Mouse (Mus musculus) limb, embryonic 14.5 days (tissue): ENCODE measurements at regions not wholly inside any gene's neighbourhood (a gene's known extent, or its start where the extent isn't known, plus 50 kb on each side); places are given as distances from the start of the nearest gene placed in this dataset.
A peak's percentile ranks its signal among the peaks of the same experiment; 100 is the strongest.

ENCODE experiments used
- ATAC-seq: fragments of 200-750 bp; cut with Nextera tagmentation; 2 replicates; pipeline ENCODE4 v1.8.0; 2017; ENCODE audit warnings: low read depth, moderate number of reproducible peaks, moderate TSS enrichment; ENCODE audit not compliant: low FRiP score
- DNase-seq: peaks from one replicate; pipeline ENCODE4 v3.0.0-alpha.2; 2015; ENCODE audit warnings: low spot score
- H3K27ac ChIP-seq: fragments of 300-500 bp; sonication (generic); replicated peaks from 2 replicates; pipeline ENCODE4 v1.5.1; 2014; ENCODE audit warnings: low read depth, mild to moderate bottlenecking, low read length, moderate library complexity, mixed read lengths
- H3K27me3 ChIP-seq: fragments of 300-500 bp; sonication (generic); 2 replicates; pipeline ENCODE4 v1.6.1; 2014; ENCODE audit warnings: low read length, mixed read lengths; ENCODE audit not compliant: control insufficient read depth, insufficient read depth
- H3K36me3 ChIP-seq: fragments of 300-500 bp; sonication (generic); 2 replicates; pipeline ENCODE4 v1.6.1; 2014; ENCODE audit warnings: mild to moderate bottlenecking, low read length, moderate library complexity, mixed read lengths; ENCODE audit not compliant: control insufficient read depth, insufficient read depth
- H3K4me1 ChIP-seq: fragments of 300-500 bp; sonication (generic); 2 replicates; pipeline ENCODE4 v1.6.1; 2014; ENCODE audit warnings: antibody characterized with exemption, low read length, mixed read lengths; ENCODE audit not compliant: control insufficient read depth, insufficient read depth
- H3K4me2 ChIP-seq: fragments of 300-500 bp; sonication (generic); replicated peaks from 2 replicates; pipeline ENCODE4 v1.6.1; 2014; ENCODE audit warnings: low read depth, mild to moderate bottlenecking, low read length, moderate library complexity; ENCODE audit not compliant: severe bottlenecking
- H3K4me3 ChIP-seq: fragments of 300-500 bp; sonication (generic); replicated peaks from 2 replicates; pipeline ENCODE4 v1.5.1; 2014; ENCODE audit warnings: low read length
- H3K9ac ChIP-seq: fragments of 300-500 bp; sonication (generic); 2 replicates; pipeline ENCODE4 v1.6.1; 2014; ENCODE audit warnings: mild to moderate bottlenecking, low read depth, low read length, moderate library complexity; ENCODE audit not compliant: severe bottlenecking
- H3K9me3 ChIP-seq: fragments of 300-500 bp; sonication (generic); 2 replicates; pipeline ENCODE4 v1.6.1; 2016; ENCODE audit warnings: low read length; ENCODE audit not compliant: control insufficient read depth
- POLR2A ChIP-seq: fragments of 200-500 bp; IDR thresholded peaks from 2 replicates; pipeline ENCODE4 v1.8.0; 2012; ENCODE audit warnings: inconsistent platforms, mild to moderate bottlenecking, moderate library complexity, borderline replicate concordance; ENCODE audit not compliant: insufficient read depth, insufficient read length; ENCODE audit errors: extremely low read depth
- WGBS: fragments of 180-500 bp; shearing (Covaris S2); extraction: QIAGEN DNeasy Blood & Tissue Kit; methylation state at CpG from one replicate; pipeline ENCODE4 v1.1.7; 2014; 5-methylcytosine and 5-hydroxymethylcytosine counted together

DNA sequence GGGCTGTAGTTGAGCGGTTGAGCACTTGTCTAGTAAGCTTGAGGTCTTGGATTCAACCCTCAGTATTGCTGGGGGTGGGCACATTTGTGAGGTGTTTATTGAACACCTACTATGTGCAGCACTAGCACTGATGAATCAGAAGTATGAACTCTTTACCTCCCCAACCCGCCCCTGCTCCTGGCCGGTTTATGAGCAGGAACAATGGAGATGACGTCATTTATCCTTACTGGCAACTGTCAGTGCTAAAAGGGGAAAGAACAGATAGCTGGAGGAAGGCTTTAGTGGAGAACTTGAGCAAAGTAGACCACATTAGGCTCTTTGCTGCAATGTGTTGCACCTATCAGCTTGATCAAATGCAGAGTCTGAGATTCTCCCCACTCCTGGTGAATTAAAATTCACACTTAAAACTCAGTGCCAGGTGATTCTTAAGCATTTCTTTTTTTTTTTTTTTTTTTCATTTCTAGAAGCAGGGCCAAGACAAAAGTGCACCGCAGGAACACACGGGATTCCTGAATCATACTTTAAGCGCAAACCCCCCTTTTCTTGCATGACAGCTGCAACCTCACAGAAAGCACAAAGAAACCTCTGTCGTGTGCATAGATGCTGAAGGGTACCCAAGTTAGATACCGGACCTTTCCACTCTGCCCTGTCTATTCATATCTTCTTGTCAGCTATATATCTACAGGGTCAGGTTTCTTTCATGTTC, 56.6 kb upstream of the Boc start:
- TF ChIP-seq POLR2A: no peak
- H3K36me3 ChIP-seq: no peaks in the 10 kb centered on the region
- peak overlapping the region; percentile 85 for H3K27ac ChIP-seq
- no peak overlapping the region for H3K9ac ChIP-seq
- H3K4me3 ChIP-seq: 0 out of 2 replicates have a peak overlapping the region, but pooled peaks have one; percentile 9
- DNase-seq: peak; percentile 66
- ATAC-seq: peak; percentile 17; the same call in 1 of the 2 replicates
- H3K9me3 ChIP-seq: no peaks in the 10 kb centered on the region
- 20% methylated on average over 9 of the region's 9 CpGs for WGBS
- peak overlapping the region; percentile 44 for H3K4me2 ChIP-seq
- no peaks in the 10 kb centered on the region for H3K27me3 ChIP-seq
- peaks cover 78% of the 10 kb centered on the region for H3K4me1 ChIP-seq

DNA sequence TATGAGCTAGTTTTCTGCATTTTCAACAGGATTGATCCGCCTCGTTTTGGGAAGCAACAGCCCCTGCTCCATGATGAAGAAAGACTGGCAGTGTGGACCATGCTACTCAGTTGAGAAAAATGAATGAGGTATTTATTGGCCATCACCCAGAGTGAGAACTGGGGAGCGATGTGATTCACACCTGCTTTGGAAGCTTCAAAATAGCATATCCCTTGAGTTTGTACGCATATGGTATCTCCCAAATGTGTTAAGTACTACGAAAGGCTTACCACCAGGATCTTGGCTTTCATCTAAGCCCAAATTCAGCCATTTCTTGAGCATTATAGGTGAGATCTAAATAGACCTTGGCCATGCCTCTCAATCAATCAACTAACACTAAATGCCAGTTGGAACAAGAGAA, 55.5 kb upstream of the Boc start:
- no peak overlapping the region for H3K9ac ChIP-seq
- no peaks in the 10 kb centered on the region for H3K27me3 ChIP-seq
- H3K4me2 ChIP-seq: no peak overlapping the region
- H3K9me3 ChIP-seq: no peaks in the 10 kb centered on the region
- no peaks in the 10 kb centered on the region for H3K36me3 ChIP-seq
- WGBS: 75% methylated on average over 5 of the region's 5 CpGs
- H3K4me1 ChIP-seq: peaks cover 71% of the 10 kb centered on the region
- no peak for TF ChIP-seq POLR2A
- peak overlapping the region; percentile 9; the same call in 1 of the 2 replicates for H3K27ac ChIP-seq
- no peak overlapping the region for H3K4me3 ChIP-seq
- DNase-seq: peak; percentile 3
- no peak for ATAC-seq

GRCm38 (mm10) chr16:44612676-44613075, 54.0 kb upstream of the Boc start:
- DNase-seq: no peak
- Histone ChIP-seq H3K36me3 (no peaks in the 10 kb centered on the region), H3K9me3 (no peaks in the 10 kb centered on the region), H3K27ac (0 out of 2 replicates have a peak overlapping the region, but pooled peaks have one; percentile 20), H3K4me3 (no peak overlapping the region), H3K4me2 (no peak overlapping the region), H3K4me1 (peaks cover 58% of the 10 kb centered on the region), H3K9ac (no peak overlapping the region), H3K27me3 (no peaks in the 10 kb centered on the region)
- 74% methylated on average over 5 of the region's 5 CpGs for WGBS
- TF ChIP-seq POLR2A: no peak
- no peak for ATAC-seq

- WGBS: 61% methylated on average over 6 of the region's 6 CpGs
- H3K27ac ChIP-seq: 0 out of 2 replicates have a peak overlapping the region, but pooled peaks have one; percentile 8
- no peaks in the 10 kb centered on the region for H3K9me3 ChIP-seq
- DNase-seq (no peak), ATAC-seq (no peak)
- no peak overlapping the region for H3K9ac ChIP-seq
- peaks cover 47% of the 10 kb centered on the region for H3K4me1 ChIP-seq
- H3K4me2 ChIP-seq: no peak overlapping the region
- no peak overlapping the region for H3K4me3 ChIP-seq
- no peaks in the 10 kb centered on the region for H3K27me3 ChIP-seq
- no peak for TF ChIP-seq POLR2A
- no peaks in the 10 kb centered on the region for H3K36me3 ChIP-seq
Observed at GRCm38 (mm10) chr16:44611525-44611924, 52.8 kb upstream of the Boc start.

DNA sequence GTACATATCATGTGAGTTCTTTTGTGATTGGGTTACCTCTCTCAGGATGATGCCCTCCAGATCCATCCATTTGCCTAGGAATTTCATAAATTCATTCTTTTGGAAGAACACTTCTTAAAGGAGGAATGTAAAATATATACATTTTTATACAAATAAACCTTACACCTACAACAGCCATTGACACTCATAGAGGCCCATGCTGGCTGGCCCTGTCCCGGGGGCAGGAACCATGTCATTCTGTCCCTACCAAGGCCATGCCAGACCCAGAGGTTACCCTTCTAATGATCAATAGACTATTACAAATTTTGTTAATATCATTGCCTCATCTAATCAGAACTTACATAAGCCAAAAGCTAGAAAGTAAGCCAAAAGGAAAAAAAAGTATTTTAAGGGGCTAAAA, 49.9 kb upstream of the Boc start:
- DNase-seq (no peak), ATAC-seq (no peak)
- Histone ChIP-seq H3K4me1 (peaks cover 33% of the 10 kb centered on the region), H3K4me3 (no peak overlapping the region), H3K9ac (no peak overlapping the region), H3K4me2 (no peak overlapping the region), H3K9me3 (no peaks in the 10 kb centered on the region), H3K27me3 (no peaks in the 10 kb centered on the region), H3K36me3 (no peaks in the 10 kb centered on the region), H3K27ac (0 out of 2 replicates have a peak overlapping the region, but pooled peaks have one; percentile 39)
- 93% methylated on average over 1 of the region's 1 CpGs for WGBS
- no peak for TF ChIP-seq POLR2A
